Mouse (Mus musculus) layer of hippocampus, postnatal 25 days (tissue): ENCODE data around the gene Gp1ba. TPM values are rescaled to one million over a fixed set of nuclear protein-coding genes. Genes with fewer than 3 reads are reported as not detected.

ENCODE experiments used
- DNase-seq, 2 experiments: peaks; one replicate each; pipeline ENCODE4 v3.0.0; 2022; ENCODE audit warnings: mixed read lengths in 2 of 2, low spot score in 1 of 2; ENCODE audit errors: extremely low spot score in 1 of 2
- total RNA-seq, 2 experiments: library from RNA; stranded (reverse); gene quantifications; 2 replicates each; pipeline ENCODE4 v1.2.3; 2021

Gene Gp1ba
- total RNA-seq, 2 experiments from 2014 or later: not detected

GRCm38 (mm10) chr11:70652029-70652883, 13.3 kb downstream of the Gp1ba start:
- no peak for DNase-seq

GRCm38 (mm10) chr11:70652884-70653344, 14.0 kb downstream of the Gp1ba start:
- no peak for DNase-seq

GRCm38 (mm10) chr11:70653345-70654197, 14.6 kb downstream of the Gp1ba start:
- DNase-seq: peak in 1 of 2 experiments; percentile 45

GRCm38 (mm10) chr11:70654198-70654922, 15.4 kb downstream of the Gp1ba start, which contains the start of gene Pfn1:
Pfn1 (minus strand) TSS chr11:70654644.
- peak; percentile 63 to 65 for DNase-seq

- DNase-seq: peak; percentile 68 to 70
Observed at GRCm38 (mm10) chr11:70654923-70655570, 16.1 kb downstream of the Gp1ba start.

- no peak for DNase-seq
Observed at GRCm38 (mm10) chr11:70655571-70656455, 16.9 kb downstream of the Gp1ba start.

- no peak for DNase-seq
Observed at GRCm38 (mm10) chr11:70656456-70656927, 17.6 kb downstream of the Gp1ba start.

GRCm38 (mm10) chr11:70656964-70657363, 18.0 kb downstream of the Gp1ba start, which contains the start of gene Eno3:
Eno3 (plus strand) TSS chr11:70657202.
- no peak for DNase-seq

GRCm38 (mm10) chr11:70657573-70657972, 18.7 kb downstream of the Gp1ba start:
- DNase-seq: no peak

- no peak for DNase-seq
Observed at GRCm38 (mm10) chr11:70657991-70658390, 19.1 kb downstream of the Gp1ba start.

- no peak for DNase-seq
Observed at GRCm38 (mm10) chr11:70658521-70658920, 19.6 kb downstream of the Gp1ba start.

GRCm38 (mm10) chr11:70658942-70659341, 20.0 kb downstream of the Gp1ba start:
- DNase-seq: no peak

- DNase-seq: no peak
Observed at GRCm38 (mm10) chr11:70660571-70660970, 21.6 kb downstream of the Gp1ba start.

GRCm38 (mm10) chr11:70663101-70663500, 24.2 kb downstream of the Gp1ba start:
- no peak for DNase-seq

- no peak for DNase-seq
Observed at GRCm38 (mm10) chr11:70663957-70664356, 25.0 kb downstream of the Gp1ba start.

- no peak for DNase-seq
Observed at GRCm38 (mm10) chr11:70664741-70665140, 25.8 kb downstream of the Gp1ba start.

GRCm38 (mm10) chr11:70666687-70667086, 27.8 kb downstream of the Gp1ba start:
- DNase-seq: no peak

GRCm38 (mm10) chr11:70667271-70668150, 28.6 kb downstream of the Gp1ba start:
- DNase-seq: no peak
